Mouse (Mus musculus): ENCODE results near the gene Sytl3. TPM values are rescaled to one million over a fixed set of nuclear protein-coding genes. Genes with fewer than 3 reads are reported as not detected.

Gene Sytl3
- total RNA-seq, 2 experiments from 2014 or later: 5.4 to 5.7 TPM

GRCm38 (mm10) chr17:6775671-6776070 lies 116.8 kb downstream of the Sytl3 start:
- ATAC-seq (ENCODE audit: poor library complexity, severe bottlenecking): no peak

GRCm38 (mm10) chr17:6776123-6776522 lies 117.2 kb downstream of the Sytl3 start:
- ATAC-seq (ENCODE audit: poor library complexity, severe bottlenecking): no peak

DNA sequence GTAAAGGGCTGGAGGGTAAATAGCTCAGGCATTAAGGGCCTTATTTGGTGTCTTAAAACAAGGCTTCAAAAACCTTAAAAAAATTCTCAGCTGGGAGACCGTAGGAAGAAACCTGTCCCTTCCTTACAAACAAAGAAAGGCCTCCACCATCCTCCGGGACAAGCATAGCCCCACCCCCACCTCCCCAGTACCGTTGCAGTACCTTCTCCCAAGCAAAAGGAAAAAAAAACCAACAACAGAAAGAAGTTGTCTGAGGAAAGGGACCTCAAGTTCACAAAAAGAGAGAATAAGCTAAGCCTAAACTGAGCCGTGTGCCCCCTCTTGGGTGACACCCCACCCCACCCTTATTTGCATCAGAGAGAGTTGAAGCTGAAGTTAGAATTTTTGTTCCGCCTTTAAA lies 117.7 kb downstream of the Sytl3 start:
- no peak for ATAC-seq (ENCODE audit: poor library complexity, severe bottlenecking)

- ATAC-seq (ENCODE audit: poor library complexity, severe bottlenecking): no peak
Measured at GRCm38 (mm10) chr17:6777061-6777460, 118.2 kb downstream of the Sytl3 start.

GRCm38 (mm10) chr17:6777629-6778331 lies 118.9 kb downstream of the Sytl3 start:
- ATAC-seq (ENCODE audit: poor library complexity, severe bottlenecking): no peak

GRCm38 (mm10) chr17:6778332-6778683 lies 119.4 kb downstream of the Sytl3 start:
- peak; percentile 62 for ATAC-seq (ENCODE audit: poor library complexity, severe bottlenecking)

- peak; percentile 22 for ATAC-seq (ENCODE audit: poor library complexity, severe bottlenecking)
Measured at GRCm38 (mm10) chr17:6778771-6779509, 120.0 kb downstream of the Sytl3 start.

GRCm38 (mm10) chr17:6779632-6780031 lies 120.7 kb downstream of the Sytl3 start:
- no peak for ATAC-seq (ENCODE audit: poor library complexity, severe bottlenecking)

GRCm38 (mm10) chr17:6780521-6781115 lies 121.7 kb downstream of the Sytl3 start:
- ATAC-seq (ENCODE audit: poor library complexity, severe bottlenecking): no peak

GRCm38 (mm10) chr17:6781273-6781672 lies 122.4 kb downstream of the Sytl3 start:
- ATAC-seq (ENCODE audit: poor library complexity, severe bottlenecking): no peak

GRCm38 (mm10) chr17:6782033-6782526 lies 123.2 kb downstream of the Sytl3 start:
- peak; percentile 8 for ATAC-seq (ENCODE audit: poor library complexity, severe bottlenecking)

DNA sequence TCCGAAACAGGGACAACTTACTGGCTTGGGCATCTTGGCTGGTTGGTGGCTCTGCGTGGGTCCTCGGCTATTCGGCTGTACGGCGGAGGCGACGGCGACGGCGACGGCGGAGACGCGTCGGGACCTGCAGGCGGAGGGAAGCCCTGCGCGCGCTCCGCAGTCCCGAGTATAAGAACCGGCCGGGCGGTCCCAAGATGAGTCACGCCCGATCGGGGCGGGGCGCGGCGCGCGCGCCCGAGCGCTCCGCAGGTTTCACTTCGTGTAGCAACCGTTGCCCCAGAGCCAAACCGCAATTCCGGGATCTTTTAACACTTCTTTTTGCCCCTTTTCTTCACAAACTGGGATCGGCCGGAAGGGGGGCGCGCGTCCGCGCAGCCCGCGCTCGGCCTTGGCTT lies 123.7 kb downstream of the Sytl3 start, which contains the start of gene Ezr:
TSS of gene Ezr (minus strand) at position 174 of the 395 bp plus-strand sequence.
- peak; percentile 73 for ATAC-seq (ENCODE audit: poor library complexity, severe bottlenecking)

- ATAC-seq (ENCODE audit: poor library complexity, severe bottlenecking): peak; percentile 16
Measured at GRCm38 (mm10) chr17:6783006-6783661, 124.2 kb downstream of the Sytl3 start.

GRCm38 (mm10) chr17:6783756-6784357 lies 125.0 kb downstream of the Sytl3 start:
- ATAC-seq (ENCODE audit: poor library complexity, severe bottlenecking): no peak

GRCm38 (mm10) chr17:6787241-6787640 lies 128.3 kb downstream of the Sytl3 start:
- ATAC-seq (ENCODE audit: poor library complexity, severe bottlenecking): no peak

Other genes starting within 250 kb of the Sytl3 start
- 183 and 199 TPM in 2 replicates for gene Dynlt1b, start 229.0 kb upstream of the Sytl3 start, total RNA-seq (2015)
- gene Dynlt1b, start 229.0 kb upstream of the Sytl3 start, total RNA-seq (2017): 169 and 204 TPM in 2 replicates
- gene Dynlt1c, start 57.4 kb upstream of the Sytl3 start, total RNA-seq (2015): 4.7 and 11.7 TPM in 2 replicates
- gene Dynlt1c, start 57.4 kb upstream of the Sytl3 start, total RNA-seq (2017): 5.7 and 10.4 TPM in 2 replicates
- gene Dynlt1f, start 3.2 kb upstream of the Sytl3 start, total RNA-seq (2015): 173 and 193 TPM in 2 replicates
- 134 and 140 TPM in 2 replicates for gene Dynlt1f, start 3.2 kb upstream of the Sytl3 start, total RNA-seq (2017)
- gene Ezr, start 123.7 kb downstream of the Sytl3 start, total RNA-seq (2015): 45.8 and 49.8 TPM in 2 replicates
- gene Ezr, start 123.7 kb downstream of the Sytl3 start, total RNA-seq (2017): 130 and 175 TPM in 2 replicates